Mouse (Mus musculus): Measurements from ENCODE around the gene Snx10. TPM values are rescaled to one million over a fixed set of nuclear protein-coding genes. Genes with fewer than 3 reads are reported as not detected.

The Snx10 gene
- polyA plus RNA-seq, 1 experiment from 2014 or later: 44.4 TPM

GRCm38 (mm10) chr6:51569086-51569485 lies 45.4 kb downstream of the Snx10 start:
- ATAC-seq (no peak), DNase-seq (ENCODE audit: low spot score) (no peak)
- no peaks in the 10 kb centered on the region for H3K36me3 ChIP-seq (ENCODE audit: control insufficient read depth, insufficient read depth, low read length)
- H3K9ac ChIP-seq (ENCODE audit: low read length): no peak overlapping the region
- no peak overlapping the region for H3K4me3 ChIP-seq (ENCODE audit: low read depth, low read length)
- H3K9me3 ChIP-seq (replicated peaks; ENCODE audit: control insufficient read depth, low read length): no peaks in the 10 kb centered on the region
- WGBS: 74% methylated on average over 8 of the region's 8 CpGs
- no peak overlapping the region for H3K4me2 ChIP-seq (ENCODE audit: low read length)
- H3K27ac ChIP-seq (ENCODE audit: low read depth, low read length): no peak overlapping the region
- 0 out of 2 replicates have a peak, but pooled peaks cover 2% of the 10 kb centered on the region for H3K4me1 ChIP-seq (ENCODE audit: control insufficient read depth, insufficient read depth, low read length)
- no peaks in the 10 kb centered on the region for H3K27me3 ChIP-seq (replicated peaks; ENCODE audit: control insufficient read depth, insufficient read depth, low read length)

DNA sequence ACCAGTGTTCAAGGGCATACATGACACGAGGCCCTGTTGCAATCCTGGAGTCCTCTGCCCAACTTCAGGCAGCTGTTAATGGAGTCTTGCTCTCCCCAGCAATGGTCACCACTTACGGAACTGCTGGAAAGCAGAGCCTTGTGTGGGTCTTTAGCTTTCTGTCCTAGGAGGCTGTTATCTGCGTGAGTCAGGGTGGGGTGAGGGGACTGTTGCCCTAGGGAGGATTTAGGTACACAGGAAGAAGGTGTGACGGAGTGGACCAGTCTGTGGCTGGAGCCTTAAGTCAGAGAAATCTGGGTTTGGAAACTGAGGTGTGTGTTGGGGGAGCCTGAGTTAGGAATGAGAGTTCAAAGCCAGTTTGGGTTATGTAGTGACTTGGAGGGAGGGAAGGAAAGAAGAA lies 49.4 kb downstream of the Snx10 start:
- H3K27me3 ChIP-seq (replicated peaks; ENCODE audit: control insufficient read depth, insufficient read depth, low read length): no peaks in the 10 kb centered on the region
- H3K4me3 ChIP-seq (ENCODE audit: low read depth, low read length): no peak overlapping the region
- DNase-seq (ENCODE audit: low spot score) (no peak), ATAC-seq (no peak)
- peaks cover 5% of the 10 kb centered on the region; the same call in 1 of the 2 replicates for H3K36me3 ChIP-seq (ENCODE audit: control insufficient read depth, insufficient read depth, low read length)
- no peaks in the 10 kb centered on the region for H3K9me3 ChIP-seq (replicated peaks; ENCODE audit: control insufficient read depth, low read length)
- no peaks in the 10 kb centered on the region for H3K4me1 ChIP-seq (ENCODE audit: control insufficient read depth, insufficient read depth, low read length)
- 88% methylated on average over 4 of the region's 4 CpGs for WGBS
- H3K9ac ChIP-seq (ENCODE audit: low read length): no peak overlapping the region
- no peak overlapping the region for H3K27ac ChIP-seq (ENCODE audit: low read depth, low read length)
- no peak overlapping the region for H3K4me2 ChIP-seq (ENCODE audit: low read length)

GRCm38 (mm10) chr6:51574132-51574531 lies 50.4 kb downstream of the Snx10 start:
- no peaks in the 10 kb centered on the region for H3K4me1 ChIP-seq (ENCODE audit: control insufficient read depth, insufficient read depth, low read length)
- H3K4me2 ChIP-seq (ENCODE audit: low read length): no peak overlapping the region
- H3K9me3 ChIP-seq (replicated peaks; ENCODE audit: control insufficient read depth, low read length): no peaks in the 10 kb centered on the region
- H3K9ac ChIP-seq (ENCODE audit: low read length): no peak overlapping the region
- H3K27me3 ChIP-seq (replicated peaks; ENCODE audit: control insufficient read depth, insufficient read depth, low read length): no peaks in the 10 kb centered on the region
- no peak for ATAC-seq
- H3K36me3 ChIP-seq (ENCODE audit: control insufficient read depth, insufficient read depth, low read length): peaks cover 5% of the 10 kb centered on the region; the same call in 1 of the 2 replicates
- no peak overlapping the region for H3K27ac ChIP-seq (ENCODE audit: low read depth, low read length)
- WGBS: 89% methylated on average over 13 of the region's 13 CpGs
- no peak for DNase-seq (ENCODE audit: low spot score)
- no peak overlapping the region for H3K4me3 ChIP-seq (ENCODE audit: low read depth, low read length)

GRCm38 (mm10) chr6:51578415-51578814 lies 54.7 kb downstream of the Snx10 start:
- DNase-seq (ENCODE audit: low spot score) (no peak), ATAC-seq (no peak)
- Histone ChIP-seq H3K9ac (ENCODE audit: low read length) (no peak overlapping the region), H3K27me3 (replicated peaks; ENCODE audit: control insufficient read depth, insufficient read depth, low read length) (no peaks in the 10 kb centered on the region), H3K27ac (ENCODE audit: low read depth, low read length) (no peak overlapping the region), H3K4me3 (ENCODE audit: low read depth, low read length) (no peak overlapping the region), H3K9me3 (replicated peaks; ENCODE audit: control insufficient read depth, low read length) (no peaks in the 10 kb centered on the region), H3K4me2 (ENCODE audit: low read length) (no peak overlapping the region), H3K36me3 (ENCODE audit: control insufficient read depth, insufficient read depth, low read length) (peaks cover 8% of the 10 kb centered on the region; the same call in 1 of the 2 replicates), H3K4me1 (ENCODE audit: control insufficient read depth, insufficient read depth, low read length) (no peaks in the 10 kb centered on the region)
- WGBS: 88% methylated on average over 4 of the region's 4 CpGs

DNA sequence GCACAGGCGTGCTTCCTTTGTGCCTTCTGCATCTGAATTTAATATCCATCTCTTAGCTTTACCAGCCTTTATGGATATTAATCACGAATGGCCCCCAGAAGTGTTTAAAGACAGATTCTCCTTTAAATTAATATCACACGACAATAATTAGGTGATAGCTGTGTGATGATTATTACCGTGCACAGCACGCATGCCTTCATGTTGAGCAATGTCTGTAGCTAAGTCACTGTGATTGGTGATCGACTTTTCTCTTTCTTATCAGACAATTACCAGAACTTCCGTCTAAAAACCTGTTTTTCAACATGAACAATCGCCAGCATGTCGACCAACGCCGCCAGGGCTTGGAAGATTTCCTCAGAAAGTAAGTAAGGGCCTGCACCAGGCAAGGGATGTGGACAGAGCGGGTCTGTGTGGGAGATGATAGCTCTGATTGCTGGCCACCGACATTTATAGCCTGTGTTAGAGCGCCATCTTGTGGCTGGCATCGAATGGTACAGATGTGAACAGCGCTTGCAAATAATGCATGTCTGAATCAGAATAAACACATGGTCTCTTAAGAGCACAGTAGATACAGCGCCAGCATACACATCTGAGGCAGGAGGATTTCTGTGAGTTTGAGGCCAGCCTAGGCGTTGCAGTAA lies 56.5 kb downstream of the Snx10 start:
- H3K9ac ChIP-seq (ENCODE audit: low read length): no peak overlapping the region
- 35% methylated on average over 18 of the region's 18 CpGs for WGBS

DNA sequence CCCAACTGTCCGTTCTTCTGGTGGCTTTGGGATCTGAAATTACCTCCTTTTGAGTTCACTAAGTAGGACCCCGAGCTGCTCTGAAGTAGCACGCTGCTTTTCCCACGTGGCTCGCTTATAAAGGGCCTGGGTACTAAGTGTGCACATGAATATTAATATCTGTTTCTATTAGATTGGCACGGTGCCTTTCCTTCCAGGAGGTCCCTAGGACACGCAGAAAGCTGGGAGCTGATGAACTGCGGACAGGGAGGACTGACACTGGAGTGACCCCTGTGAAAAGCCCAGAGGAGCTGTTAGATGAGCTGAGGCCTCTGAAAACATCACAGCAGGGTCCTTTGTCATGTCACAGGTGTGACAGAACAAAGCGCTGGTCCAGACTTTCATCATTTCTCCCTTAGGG lies 57.7 kb downstream of the Snx10 start:
- Histone ChIP-seq H3K27ac (ENCODE audit: low read depth, low read length) (no peak overlapping the region), H3K27me3 (replicated peaks; ENCODE audit: control insufficient read depth, insufficient read depth, low read length) (no peaks in the 10 kb centered on the region), H3K9ac (ENCODE audit: low read length) (no peak overlapping the region), H3K4me3 (ENCODE audit: low read depth, low read length) (no peak overlapping the region), H3K36me3 (ENCODE audit: control insufficient read depth, insufficient read depth, low read length) (peaks cover 11% of the 10 kb centered on the region; the same call in 1 of the 2 replicates), H3K4me1 (ENCODE audit: control insufficient read depth, insufficient read depth, low read length) (no peaks in the 10 kb centered on the region), H3K9me3 (replicated peaks; ENCODE audit: control insufficient read depth, low read length) (no peaks in the 10 kb centered on the region), H3K4me2 (ENCODE audit: low read length) (no peak overlapping the region)
- ATAC-seq (no peak), DNase-seq (ENCODE audit: low spot score) (no peak)
- WGBS: 79% methylated on average over 9 of the region's 9 CpGs

More for the DNA sequence above, 56.5 kb downstream of the Snx10 start:
- no peaks in the 10 kb centered on the region for H3K9me3 ChIP-seq (replicated peaks; ENCODE audit: control insufficient read depth, low read length)
- ATAC-seq: peak; percentile 93
- no peak overlapping the region for H3K4me3 ChIP-seq (ENCODE audit: low read depth, low read length)
- DNase-seq (ENCODE audit: low spot score): peak; percentile 94
- no peak overlapping the region for H3K4me2 ChIP-seq (ENCODE audit: low read length)
- H3K4me1 ChIP-seq (ENCODE audit: control insufficient read depth, insufficient read depth, low read length): no peaks in the 10 kb centered on the region
- H3K27me3 ChIP-seq (replicated peaks; ENCODE audit: control insufficient read depth, insufficient read depth, low read length): no peaks in the 10 kb centered on the region
- H3K27ac ChIP-seq (ENCODE audit: low read depth, low read length): no peak overlapping the region
- peaks cover 11% of the 10 kb centered on the region; the same call in 1 of the 2 replicates for H3K36me3 ChIP-seq (ENCODE audit: control insufficient read depth, insufficient read depth, low read length)

DNA sequence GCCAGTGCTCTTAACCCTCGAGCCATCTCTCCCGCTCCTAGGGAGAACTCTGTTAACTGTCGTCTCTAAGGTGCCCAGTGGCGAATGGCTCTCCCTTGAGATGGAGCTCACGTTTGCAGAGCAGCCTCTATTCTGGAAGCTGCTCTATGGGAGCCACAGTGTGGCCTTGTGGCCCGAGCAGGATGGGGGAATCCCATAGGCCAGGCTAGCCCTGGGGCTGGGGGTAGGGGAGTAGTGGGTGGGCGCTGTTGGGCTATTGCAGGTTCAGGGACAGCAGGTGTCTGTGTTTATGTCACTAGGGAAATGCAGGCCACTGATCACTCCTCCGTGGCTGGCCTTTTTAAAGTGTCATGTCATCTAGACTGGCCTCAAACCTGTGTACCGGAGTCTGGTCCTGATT lies 58.4 kb downstream of the Snx10 start:
- no peak overlapping the region for H3K4me2 ChIP-seq (ENCODE audit: low read length)
- H3K9ac ChIP-seq (ENCODE audit: low read length): no peak overlapping the region
- no peak overlapping the region for H3K27ac ChIP-seq (ENCODE audit: low read depth, low read length)
- H3K36me3 ChIP-seq (ENCODE audit: control insufficient read depth, insufficient read depth, low read length): 0 out of 2 replicates have a peak, but pooled peaks cover 6% of the 10 kb centered on the region
- no peaks in the 10 kb centered on the region for H3K27me3 ChIP-seq (replicated peaks; ENCODE audit: control insufficient read depth, insufficient read depth, low read length)
- ATAC-seq: no peak
- H3K9me3 ChIP-seq (replicated peaks; ENCODE audit: control insufficient read depth, low read length): no peaks in the 10 kb centered on the region
- no peak overlapping the region for H3K4me3 ChIP-seq (ENCODE audit: low read depth, low read length)
- H3K4me1 ChIP-seq (ENCODE audit: control insufficient read depth, insufficient read depth, low read length): no peaks in the 10 kb centered on the region
- no peak for DNase-seq (ENCODE audit: low spot score)
- WGBS: 92% methylated on average over 9 of the region's 9 CpGs

DNA sequence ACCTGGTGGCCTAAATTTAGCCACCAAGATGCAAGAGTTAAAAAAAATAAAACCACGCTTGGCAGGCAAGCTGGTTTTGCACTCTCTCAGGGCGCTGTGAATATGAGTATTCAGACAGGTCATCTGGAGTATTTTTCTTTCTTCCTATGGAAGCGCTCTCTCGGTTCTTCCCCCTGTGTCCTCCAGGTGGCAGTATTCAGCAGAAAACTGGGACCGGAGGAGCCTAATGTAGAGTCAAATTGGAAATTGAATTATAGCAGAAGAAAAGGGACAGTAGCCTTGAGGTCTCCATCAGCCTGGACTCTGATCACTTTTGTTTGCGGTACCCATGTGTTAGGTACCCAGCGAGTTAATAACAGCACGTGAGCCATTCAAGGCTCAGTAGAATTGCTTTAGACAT lies 62.3 kb downstream of the Snx10 start:
- Histone ChIP-seq H3K4me1 (ENCODE audit: control insufficient read depth, insufficient read depth, low read length) (peaks cover 6% of the 10 kb centered on the region; the same call in 1 of the 2 replicates), H3K4me3 (ENCODE audit: low read depth, low read length) (no peak overlapping the region), H3K9me3 (replicated peaks; ENCODE audit: control insufficient read depth, low read length) (no peaks in the 10 kb centered on the region), H3K9ac (ENCODE audit: low read length) (no peak overlapping the region), H3K27me3 (replicated peaks; ENCODE audit: control insufficient read depth, insufficient read depth, low read length) (no peaks in the 10 kb centered on the region), H3K36me3 (ENCODE audit: control insufficient read depth, insufficient read depth, low read length) (0 out of 2 replicates have a peak, but pooled peaks cover 6% of the 10 kb centered on the region), H3K4me2 (ENCODE audit: low read length) (no peak overlapping the region), H3K27ac (ENCODE audit: low read depth, low read length) (no peak overlapping the region)
- DNase-seq (ENCODE audit: low spot score) (peak; percentile 86), ATAC-seq (peak; percentile 67)
- 36% methylated on average over 8 of the region's 8 CpGs for WGBS

DNA sequence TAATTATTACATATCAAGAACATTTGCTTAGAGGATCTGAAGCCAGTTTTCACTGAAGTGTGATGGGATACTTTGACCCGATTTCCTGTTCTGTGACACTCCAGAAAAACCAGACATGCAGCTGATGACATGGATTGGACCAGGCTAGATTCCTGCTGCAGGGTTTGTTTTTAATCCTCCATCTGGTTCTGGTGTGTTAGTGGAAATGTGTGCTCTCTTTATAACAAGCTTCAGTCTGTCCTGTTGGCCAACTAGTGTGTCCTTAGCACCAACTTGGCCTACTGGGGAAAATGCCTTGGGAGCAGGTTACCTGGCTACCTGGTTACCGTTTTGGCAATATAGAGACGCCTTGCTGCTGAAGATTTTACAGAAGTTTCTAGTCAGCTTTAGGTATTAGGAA lies 63.6 kb downstream of the Snx10 start:
- 95% methylated on average over 3 of the region's 3 CpGs for WGBS
- Histone ChIP-seq H3K9me3 (replicated peaks; ENCODE audit: control insufficient read depth, low read length) (no peaks in the 10 kb centered on the region), H3K4me1 (ENCODE audit: control insufficient read depth, insufficient read depth, low read length) (peaks cover 6% of the 10 kb centered on the region; the same call in 1 of the 2 replicates), H3K27me3 (replicated peaks; ENCODE audit: control insufficient read depth, insufficient read depth, low read length) (no peaks in the 10 kb centered on the region), H3K27ac (ENCODE audit: low read depth, low read length) (no peak overlapping the region), H3K36me3 (ENCODE audit: control insufficient read depth, insufficient read depth, low read length) (0 out of 2 replicates have a peak, but pooled peaks cover 2% of the 10 kb centered on the region), H3K4me3 (ENCODE audit: low read depth, low read length) (no peak overlapping the region), H3K9ac (ENCODE audit: low read length) (no peak overlapping the region), H3K4me2 (ENCODE audit: low read length) (no peak overlapping the region)
- no peak for DNase-seq (ENCODE audit: low spot score)
- no peak for ATAC-seq

All from forebrain, embryonic 14.5 days (tissue).